Mouse (Mus musculus) naive thymus-derived CD4-positive, alpha-beta T cell, adult 2 months (primary cell): ENCODE data around the gene Dach1.

Experiments
- DNase-seq: peaks from one replicate; pipeline ENCODE4 v3.0.0-alpha.2; 2011; ENCODE audit warnings: low read depth

Dach1 gene

DNA sequence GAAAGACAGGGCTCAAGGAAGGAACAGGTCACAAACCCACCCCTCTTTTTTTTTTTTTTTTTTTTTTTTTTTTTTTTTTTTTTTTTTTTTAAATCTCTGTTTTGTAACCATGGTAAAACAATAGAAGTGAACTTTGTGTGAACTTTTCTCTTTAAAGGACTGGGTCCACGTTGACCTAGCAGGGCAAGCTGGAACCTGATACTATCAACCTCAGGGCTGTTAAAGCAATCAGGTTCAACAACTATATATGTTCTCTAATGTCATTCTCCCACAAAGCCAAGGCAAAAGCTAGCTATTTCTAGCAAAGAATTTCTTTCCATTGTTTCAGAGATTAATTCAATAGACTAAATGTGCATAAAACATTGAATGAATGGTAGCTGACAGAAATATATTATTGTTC, 134.3 kb downstream of the Dach1 start:
- no peak for DNase-seq

DNA sequence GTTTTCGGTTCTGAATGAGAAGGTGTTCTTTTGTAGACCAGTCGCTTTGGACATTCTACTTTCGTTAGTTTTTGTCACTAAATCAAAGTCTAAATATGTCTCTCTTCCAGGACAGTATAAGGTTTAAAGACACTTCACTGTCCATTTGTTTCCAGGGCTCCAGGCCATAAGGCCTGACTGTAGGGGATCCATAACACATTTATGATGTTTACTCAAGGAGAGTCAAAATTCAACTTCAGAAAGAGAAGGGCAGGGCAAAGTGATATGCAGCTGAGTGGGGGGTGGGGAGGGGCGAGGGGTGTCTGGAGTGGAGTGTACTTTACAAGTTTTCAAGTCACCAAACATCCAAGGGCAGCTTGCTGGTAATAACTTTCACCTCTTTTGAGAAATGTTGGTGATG, 146.0 kb downstream of the Dach1 start:
- no peak for DNase-seq

DNA sequence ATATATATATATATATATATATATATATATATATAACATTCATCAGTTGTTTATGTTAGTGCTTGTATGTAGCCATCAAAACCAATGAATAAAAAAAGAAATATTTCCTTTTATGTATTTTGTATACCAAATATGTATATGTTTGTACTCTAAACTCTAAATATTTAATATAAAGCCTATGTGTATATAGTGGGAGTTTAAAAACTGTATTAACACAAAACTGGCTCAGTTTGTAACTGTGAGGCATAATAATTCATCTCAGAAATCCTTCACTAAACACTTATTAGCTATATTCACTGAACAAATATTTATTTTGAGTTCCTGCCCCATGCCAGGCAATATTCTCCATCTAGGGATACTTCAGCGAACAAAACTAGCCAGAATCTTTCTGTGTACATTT, 155.5 kb downstream of the Dach1 start:
- DNase-seq, result no peak

- DNase-seq, result no peak
Measured at GRCm38 (mm10) chr14:98008501-98008900, 161.1 kb downstream of the Dach1 start.

DNA sequence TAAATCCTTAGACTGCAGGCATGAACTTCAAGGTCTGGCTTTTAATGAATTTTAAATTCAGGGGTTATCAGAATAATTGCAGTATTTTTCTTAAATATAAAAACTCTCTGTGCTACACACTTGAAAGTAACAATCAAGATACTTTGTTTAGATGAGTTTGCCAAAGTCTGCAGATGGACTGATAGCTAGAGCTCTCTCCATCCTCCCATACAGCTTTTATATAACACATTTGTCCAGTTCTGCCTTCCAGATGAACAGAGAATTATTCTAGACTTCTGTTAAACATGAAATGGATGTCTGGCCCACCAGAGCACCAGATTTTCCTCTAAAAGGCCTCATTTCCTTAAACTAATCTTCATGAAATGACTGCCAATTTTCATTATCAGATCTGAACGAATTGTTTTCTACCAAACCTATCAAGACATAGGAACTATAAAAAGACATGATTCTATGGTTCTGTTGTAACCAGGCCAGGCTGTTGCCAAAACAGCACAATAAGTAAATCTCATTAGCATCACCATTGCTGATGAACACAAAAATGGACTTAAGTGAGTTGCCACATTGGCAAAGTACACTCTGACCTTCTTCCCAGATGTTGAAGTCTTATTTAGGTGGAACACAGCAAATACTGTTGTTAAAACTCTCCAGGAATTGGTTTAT, 167.4 kb downstream of the Dach1 start:
- no peak for DNase-seq

GRCm38 (mm10) chr14:97998584-97998983, 171.0 kb downstream of the Dach1 start:
- no peak for DNase-seq

- no peak for DNase-seq
Measured at GRCm38 (mm10) chr14:97983251-97983650, 186.3 kb downstream of the Dach1 start.

DNA sequence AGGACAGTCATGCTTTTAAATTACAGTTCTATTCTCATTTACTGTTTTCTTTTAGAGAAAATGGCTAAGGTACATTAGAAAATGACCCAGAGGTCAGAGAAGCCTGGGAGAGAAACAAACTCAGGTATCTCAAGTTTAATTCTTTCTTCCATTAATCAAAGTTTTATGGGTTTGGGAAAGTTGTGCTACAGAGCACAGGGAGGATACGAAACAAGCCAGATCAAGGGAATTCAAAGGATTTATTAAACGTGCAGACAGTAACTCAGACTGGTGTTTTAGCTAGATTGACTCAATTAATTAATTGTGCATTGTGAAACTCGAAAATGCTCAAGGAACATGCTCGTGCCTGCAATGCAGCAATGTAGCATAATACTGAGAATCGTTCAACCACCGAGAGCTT, 186.9 kb downstream of the Dach1 start:
- DNase-seq, result no peak

GRCm38 (mm10) chr14:97980879-97981278, 188.7 kb downstream of the Dach1 start:
- no peak for DNase-seq

- DNase-seq, result no peak
Measured at GRCm38 (mm10) chr14:97976091-97976490, 193.5 kb downstream of the Dach1 start.

DNA sequence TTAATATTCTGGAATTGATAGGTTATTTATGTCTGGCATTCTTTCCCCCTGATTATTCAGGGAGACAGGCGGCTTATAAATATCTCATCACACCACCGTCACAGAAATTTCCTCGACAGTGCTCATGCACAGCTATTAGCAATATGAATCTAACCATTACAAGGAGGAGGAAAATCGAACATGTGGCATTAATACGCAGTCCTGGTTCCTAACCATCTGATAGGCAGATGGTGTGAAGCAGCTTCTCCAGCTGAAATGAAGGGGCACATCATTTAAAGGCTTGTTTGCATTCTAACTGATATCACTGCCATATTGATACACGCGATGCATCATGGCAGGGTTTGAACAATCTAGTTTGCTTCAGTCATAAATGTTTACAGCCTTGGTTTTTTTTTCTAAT, 194.1 kb downstream of the Dach1 start:
- DNase-seq, result no peak

GRCm38 (mm10) chr14:97964543-97965069, 205.0 kb downstream of the Dach1 start:
- DNase-seq, result no peak

GRCm38 (mm10) chr14:97963624-97964023, 205.9 kb downstream of the Dach1 start:
- DNase-seq, result no peak

DNA sequence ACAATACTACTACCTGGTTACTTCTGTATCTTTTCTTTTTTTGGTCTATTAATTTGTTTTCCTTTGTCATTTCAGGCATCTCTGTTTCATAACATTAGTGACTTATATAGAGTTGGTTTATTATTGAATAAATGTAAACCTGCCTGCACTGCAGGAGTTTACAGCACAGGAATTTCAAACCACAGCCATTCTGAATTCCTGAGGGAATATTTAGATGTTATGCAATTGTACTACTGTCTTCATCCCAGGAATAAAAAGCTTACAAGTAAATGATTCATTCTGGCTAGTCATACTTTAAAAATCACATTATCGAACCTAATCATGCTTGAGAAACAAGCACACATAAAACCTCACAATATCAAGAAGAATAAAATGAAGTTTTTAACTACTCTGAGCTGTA, 213.2 kb downstream of the Dach1 start:
- no peak for DNase-seq

DNA sequence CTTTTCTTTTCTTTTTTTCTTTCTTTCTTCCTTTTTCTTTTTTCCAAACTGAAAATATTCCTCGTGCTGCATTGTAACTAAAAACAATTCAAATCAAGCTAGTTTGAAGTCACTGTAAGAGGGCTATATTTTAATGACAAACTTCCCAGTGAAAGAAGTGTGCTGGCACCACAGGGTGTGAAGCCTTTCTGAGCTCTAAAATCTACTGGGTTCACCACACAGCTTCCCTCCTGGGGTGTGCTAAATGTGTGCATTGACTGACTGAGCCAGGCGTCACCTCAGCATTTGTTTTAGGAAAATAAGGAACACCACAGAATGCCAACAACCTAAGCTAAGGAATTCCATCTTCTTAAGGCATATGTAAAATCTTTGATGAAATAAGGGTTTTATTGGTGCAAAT, 224.1 kb downstream of the Dach1 start:
- DNase-seq, result no peak

- no peak for DNase-seq
Measured at GRCm38 (mm10) chr14:97944643-97945268, 224.8 kb downstream of the Dach1 start.

DNA sequence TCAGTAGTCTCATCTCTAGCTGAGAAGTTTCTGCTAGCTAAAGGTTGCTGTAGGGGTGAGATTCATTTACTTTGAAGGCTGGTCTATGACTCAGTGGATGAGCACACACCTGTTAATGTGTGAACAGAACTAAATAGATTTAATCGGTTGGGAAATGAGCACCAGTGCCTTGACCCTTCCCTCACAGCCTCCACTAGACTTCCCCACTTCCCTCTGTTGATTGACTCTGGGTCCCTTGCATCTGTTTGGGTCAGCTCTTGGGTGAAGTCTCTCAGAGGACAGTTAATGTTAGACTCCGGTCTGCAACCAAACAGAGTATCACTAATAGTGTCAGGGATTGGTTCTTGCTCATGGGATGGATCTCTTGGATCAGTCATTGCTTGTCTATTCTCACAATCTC, 227.2 kb downstream of the Dach1 start:
- DNase-seq, result no peak

DNA sequence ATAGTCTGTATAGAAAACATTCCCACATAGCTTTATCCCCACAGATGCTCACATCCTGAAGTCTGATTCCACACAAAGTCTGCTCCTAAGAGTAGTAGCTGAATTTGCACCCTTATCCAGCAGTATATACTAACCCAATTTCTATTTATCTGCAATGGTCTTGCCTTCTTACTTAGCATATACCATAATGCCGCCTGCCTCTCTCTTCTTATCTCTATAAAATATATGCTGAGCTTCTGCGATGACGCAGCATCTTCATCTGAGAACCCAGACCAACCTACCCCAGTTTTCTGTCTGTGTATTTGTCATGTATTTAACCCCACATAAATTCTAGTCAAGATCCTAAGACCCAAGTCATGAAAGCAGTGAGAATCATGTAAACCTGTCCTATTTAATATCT, 272.9 kb downstream of the Dach1 start:
- no peak for DNase-seq

DNA sequence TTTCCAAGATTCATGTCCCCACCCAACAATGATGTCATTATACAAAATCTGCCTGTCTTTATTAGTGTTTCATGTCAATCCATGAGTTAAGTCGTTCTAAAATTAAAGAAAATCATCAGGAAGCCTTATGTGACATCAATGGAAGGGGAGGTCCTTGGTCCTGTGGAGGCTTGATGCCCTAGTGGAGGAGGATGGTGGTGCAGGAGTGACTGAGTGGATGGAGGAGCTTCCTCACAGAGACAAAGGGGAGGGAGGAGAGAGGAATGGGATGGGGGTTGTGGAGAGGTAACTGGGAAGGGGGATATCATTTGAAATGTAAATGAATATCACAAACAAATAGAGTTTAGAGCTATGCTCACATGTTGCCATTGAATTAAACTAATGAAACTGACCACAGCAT, 287.6 kb downstream of the Dach1 start:
- DNase-seq, result no peak

DNA sequence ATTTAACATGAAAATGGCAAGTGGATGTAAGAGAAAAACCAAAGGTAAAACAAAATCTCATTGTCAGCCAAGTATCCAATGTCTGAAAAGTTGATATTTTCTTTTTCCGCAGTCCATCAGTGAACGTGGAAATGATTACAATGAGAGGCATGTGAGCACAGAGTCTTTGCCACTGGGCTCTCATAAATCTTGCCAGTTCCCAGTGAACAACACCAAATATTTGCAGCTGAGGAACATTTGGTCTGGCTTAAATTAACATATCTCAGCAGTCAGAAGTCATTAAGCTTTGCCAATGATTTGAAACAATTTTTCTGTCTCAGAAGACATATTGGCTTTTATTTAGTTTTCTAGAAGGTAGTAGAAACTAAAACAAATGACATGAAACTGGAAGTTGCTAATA, 298.6 kb downstream of the Dach1 start:
- no peak for DNase-seq

- DNase-seq, result no peak
Measured at GRCm38 (mm10) chr14:97858384-97858783, 311.2 kb downstream of the Dach1 start.

- no peak for DNase-seq
Measured at GRCm38 (mm10) chr14:97857276-97857675, 312.3 kb downstream of the Dach1 start.

GRCm38 (mm10) chr14:97855345-97855744, 314.2 kb downstream of the Dach1 start:
- no peak for DNase-seq

DNA sequence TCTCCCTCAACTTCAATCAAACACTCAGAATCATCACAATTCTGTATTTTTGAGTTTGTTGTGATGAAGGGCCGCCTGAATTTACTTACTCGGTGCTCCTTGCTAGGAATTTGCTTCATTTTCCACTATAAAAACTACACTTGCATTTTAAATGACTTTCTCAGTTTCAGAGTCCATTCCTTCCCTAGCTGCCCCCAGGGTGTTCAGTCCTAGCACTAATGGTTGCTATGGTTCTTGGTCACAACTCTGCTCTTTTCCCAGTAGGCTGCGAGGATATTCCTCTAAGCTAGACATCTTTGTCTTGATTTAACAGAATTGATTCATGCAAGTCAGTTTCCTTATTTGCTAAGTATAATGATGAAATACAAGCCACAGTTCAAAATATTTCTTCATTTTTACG, 319.1 kb downstream of the Dach1 start:
- DNase-seq, result no peak
